Mouse (Mus musculus) gastrocnemius, adult 18-20 months (tissue): ENCODE data around the gene Coq10b. TPM values are rescaled to one million over a fixed set of nuclear protein-coding genes. Genes with fewer than 3 reads are reported as not detected.
A peak's percentile ranks its signal among the peaks of the same experiment; 100 is the strongest.
"Not testable (repeated sequence)": the region's sequence is repeated elsewhere in the genome, so short reads cannot be mapped to it uniquely, and the experiment has no call there.

Experiments used
- DNase-seq: peaks from one replicate; pipeline ENCODE4 v3.0.0; 2021; ENCODE audit warnings: low spot score
- long read RNA-seq, 2 experiments: library from polyadenylated mRNA; stranded (forward); transcript quantifications; one replicate each; pipeline ENCODE4 v2.0.0; 2021
- total RNA-seq, 2 experiments: library from RNA; stranded (reverse); gene quantifications; 2 replicates each; pipeline ENCODE4 v1.2.3; 2021

Gene Coq10b
- total RNA-seq, result 10 to 100 TPM; 21.4 to 21.9 TPM
- long read RNA-seq, experiment 1, transcript Coq10b-201 (5 exons, 1,733 nt), result major isoform, 8 of 10 reads
- long read RNA-seq, experiment 1, partial matches to known transcripts, result 0 of 10 reads
- long read RNA-seq, experiment 1, other reads (novel, unspliced or antisense), result 0 of 10 reads
- long read RNA-seq, experiment 2, transcript Coq10b-201 (5 exons, 1,733 nt), result major isoform, 5 of 5 reads
- long read RNA-seq, experiment 2, partial matches to known transcripts, result 0 of 5 reads
- long read RNA-seq, experiment 2, other reads (novel, unspliced or antisense), result 0 of 5 reads

DNA sequence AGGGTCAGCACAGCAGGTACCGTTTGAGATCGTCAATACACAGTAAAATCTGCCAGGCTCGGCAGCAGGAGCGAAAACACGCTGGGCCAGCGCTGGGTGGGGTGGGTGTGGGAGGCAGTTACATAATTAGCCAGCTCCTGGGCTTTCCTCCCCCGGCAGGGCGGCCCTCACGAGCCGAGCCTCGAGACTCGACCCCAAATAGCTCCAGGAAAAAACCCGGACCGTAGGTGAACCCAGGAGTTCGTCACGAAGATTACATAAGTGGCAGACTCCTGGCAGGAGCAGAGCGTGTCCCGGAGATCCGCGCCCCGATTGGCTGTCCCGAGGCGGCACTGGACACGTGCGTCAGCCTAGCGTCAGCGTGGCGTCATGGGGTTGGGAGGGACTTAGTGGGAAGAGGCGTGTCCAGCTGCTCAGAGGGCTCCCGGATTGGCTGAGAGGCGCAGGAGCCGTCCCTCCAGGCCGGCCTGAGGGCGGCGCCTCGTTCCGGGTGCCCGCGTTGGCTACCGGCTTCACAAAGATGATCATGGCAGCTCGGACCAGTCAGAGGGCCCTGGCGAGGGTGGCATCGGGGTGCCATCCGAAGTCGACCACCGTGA lies at the start of gene Coq10b:
Gene Coq10b, plus strand, starts transcription at position 416 of the 599 bp plus-strand sequence.
- peak; percentile 99 for DNase-seq

DNA sequence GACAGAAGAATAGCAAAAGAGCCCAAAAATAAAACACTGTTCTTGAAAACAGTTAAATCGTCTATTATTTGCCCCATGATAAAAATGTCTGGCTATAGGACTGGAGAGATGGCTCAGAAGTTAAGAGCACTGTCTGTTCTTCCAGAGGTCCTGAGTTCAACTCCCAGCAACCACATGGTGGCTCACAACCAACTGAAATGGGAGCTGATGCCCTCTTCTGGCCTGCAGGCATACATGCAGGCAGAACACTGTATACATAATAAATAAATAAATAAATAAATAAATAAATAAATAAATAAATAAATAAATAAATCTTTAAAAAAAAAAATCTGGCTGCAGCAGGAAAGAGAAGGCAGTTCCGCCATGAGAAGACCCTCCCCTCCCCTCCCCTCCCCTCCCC lies 44.3 kb upstream of the Coq10b start:
- not testable (repeated sequence) for DNase-seq

DNA sequence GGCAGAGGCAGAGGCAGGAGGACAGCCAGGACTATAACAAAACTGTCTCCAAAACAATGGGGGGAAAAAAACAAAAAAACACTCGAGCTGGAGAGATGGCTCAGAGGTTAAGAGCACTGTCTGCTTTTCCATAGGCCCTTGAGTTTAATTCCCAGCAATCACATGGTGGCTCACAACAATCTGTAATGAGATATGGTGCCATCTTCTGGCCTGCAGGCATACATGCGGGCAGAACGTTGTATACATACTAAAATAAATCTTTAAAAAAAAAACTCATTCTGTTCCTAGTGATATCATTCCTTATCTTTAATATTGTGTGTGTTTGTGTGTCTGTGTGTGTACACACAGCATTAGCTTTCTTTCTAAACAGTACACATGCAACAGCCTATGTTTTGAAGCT lies 40.1 kb upstream of the Coq10b start:
- no peak for DNase-seq

DNA sequence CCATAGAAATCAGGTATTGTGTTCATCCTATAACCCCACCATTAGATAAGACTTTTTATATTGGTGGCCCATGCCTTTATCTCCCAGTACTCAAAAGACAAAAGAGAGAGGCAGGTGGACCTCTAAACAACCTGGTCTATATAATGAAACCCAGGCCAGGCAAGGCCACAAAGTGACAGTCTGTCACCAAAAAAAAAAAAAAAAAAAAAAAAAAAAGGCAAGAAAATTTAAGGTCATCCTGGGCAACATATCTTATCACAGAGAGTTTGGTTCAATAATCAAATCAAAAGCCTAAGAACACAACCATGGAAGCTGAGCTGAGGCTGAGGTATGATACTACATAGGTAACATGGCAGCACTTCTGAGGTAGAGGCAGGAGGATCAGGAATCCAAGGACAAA lies 30.7 kb upstream of the Coq10b start:
- DNase-seq, result no peak

DNA sequence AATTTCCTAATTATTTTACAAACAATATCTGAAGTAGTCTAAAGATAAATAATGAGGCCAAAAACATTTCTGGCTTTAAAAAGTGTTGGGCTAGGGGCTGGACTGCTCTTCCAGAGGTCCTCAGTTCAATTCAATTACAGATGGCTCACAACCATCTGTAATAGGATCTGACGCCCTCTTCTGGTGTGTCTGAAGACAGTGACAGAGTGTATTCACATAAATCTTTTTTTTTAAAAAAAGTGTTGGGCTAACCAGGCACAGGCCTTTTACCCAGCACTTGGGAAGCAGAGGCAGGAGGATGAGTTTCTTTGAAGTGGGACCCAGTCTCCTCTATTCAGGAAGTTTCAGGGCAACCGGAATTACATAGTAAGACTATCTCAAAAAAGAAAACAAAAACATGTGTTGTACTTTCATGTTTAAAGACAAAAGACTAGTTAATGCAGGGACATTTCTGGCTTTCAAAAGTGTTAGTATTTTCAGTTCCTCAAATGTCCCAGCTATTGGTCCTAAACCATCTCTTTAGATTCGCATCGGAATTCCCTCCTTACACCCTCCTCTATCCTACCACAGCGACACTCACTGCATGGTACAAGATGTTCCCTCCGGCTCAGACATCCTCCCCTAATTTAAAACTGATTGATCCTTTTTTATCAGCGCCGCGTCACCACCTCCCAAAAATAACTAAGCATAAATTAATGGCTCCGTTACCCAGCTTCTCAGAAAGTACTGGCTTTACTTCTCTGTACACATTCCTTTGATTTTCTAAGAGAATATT lies 26.7 kb upstream of the Coq10b start:
- peak; percentile 19 for DNase-seq

DNA sequence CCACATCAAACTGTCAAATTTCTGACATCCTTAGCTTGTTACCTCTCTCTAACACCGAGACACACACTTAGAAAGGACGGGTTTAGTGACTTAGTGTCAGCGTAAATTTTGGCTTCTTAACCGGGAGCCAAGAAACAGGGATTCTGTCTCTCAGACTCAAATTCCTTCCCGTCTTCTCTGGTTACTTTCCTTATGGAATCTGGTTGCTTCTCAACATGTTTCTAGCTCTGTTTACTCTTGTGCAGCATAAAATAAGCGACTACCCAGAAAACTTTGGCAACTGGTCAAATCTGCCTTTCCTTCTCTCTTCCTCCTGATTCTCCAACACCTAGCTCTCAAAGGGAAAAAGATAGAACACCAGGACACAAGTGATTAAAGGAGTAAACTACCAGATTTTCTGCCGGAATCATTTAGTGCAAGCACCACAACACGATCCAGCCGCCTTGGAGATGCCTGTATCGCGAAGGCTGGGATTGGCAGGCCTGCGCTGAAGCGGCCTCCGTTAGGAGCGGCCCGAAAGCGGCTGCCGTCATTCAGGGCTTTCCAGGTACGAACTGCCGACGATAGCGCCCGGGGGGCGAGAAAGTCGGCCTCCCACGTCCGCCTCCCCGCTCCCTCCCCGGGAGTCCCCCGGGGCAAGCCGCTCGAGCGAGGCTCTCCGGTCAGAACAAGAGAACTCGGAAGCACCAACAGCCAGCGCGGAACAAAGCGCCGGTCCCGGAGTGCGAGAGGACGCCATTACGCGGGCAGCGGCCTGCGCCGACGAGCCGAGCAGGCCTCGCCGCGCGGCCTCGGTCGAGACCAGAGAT lies 25.9 kb upstream of the Coq10b start:
- peak; percentile 9 for DNase-seq

DNA sequence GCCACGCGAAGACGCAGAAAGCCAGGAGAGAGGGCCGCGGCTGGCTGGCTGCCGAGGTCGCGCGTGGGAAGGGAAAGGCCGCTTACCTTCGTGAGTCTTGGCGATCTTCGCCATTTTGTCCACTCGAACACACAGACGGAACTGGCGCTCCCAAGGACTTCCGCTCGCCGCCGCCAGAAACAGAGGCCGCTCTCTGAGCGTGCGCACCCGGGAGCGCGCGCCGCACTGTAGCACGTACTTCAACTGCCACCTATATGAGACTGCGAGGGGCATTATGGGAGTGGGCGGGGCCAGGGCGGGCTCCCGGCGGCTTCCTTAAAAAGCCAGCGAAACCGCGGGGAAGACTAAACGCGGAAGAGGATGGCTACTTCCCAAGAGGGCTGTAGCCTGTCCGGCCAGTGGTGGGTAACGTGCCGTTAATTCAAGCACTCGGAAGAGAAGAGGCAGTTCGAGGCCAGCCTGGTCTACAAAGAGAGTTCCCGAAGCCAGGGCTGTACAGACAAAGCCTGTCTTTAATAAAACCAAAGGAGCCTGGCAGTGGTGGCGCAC lies 25.2 kb upstream of the Coq10b start, which contains the start of gene Sf3b1:
Gene Sf3b1, minus strand, starts transcription at position 229 of the 549 bp plus-strand sequence.
- peak; percentile 94 for DNase-seq

DNA sequence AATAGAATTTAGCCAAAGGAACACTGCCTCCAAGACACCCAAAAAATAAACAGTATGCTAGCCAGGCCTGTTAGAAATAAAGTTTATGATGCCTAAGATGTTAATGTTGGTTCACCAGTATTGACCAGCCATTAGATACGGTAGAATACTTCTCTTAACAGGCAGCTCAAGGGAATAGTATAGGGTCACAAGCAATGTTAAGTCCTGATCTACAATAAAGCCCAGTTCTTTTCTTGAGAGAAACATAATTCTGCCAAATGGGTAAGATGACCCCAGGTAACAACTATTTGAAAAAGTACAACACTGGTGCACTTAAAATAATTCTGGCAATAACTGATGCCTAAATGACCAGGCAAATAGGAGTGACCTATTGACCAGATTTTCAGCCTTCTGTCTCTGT lies 24.6 kb upstream of the Coq10b start:
- DNase-seq, result no peak

DNA sequence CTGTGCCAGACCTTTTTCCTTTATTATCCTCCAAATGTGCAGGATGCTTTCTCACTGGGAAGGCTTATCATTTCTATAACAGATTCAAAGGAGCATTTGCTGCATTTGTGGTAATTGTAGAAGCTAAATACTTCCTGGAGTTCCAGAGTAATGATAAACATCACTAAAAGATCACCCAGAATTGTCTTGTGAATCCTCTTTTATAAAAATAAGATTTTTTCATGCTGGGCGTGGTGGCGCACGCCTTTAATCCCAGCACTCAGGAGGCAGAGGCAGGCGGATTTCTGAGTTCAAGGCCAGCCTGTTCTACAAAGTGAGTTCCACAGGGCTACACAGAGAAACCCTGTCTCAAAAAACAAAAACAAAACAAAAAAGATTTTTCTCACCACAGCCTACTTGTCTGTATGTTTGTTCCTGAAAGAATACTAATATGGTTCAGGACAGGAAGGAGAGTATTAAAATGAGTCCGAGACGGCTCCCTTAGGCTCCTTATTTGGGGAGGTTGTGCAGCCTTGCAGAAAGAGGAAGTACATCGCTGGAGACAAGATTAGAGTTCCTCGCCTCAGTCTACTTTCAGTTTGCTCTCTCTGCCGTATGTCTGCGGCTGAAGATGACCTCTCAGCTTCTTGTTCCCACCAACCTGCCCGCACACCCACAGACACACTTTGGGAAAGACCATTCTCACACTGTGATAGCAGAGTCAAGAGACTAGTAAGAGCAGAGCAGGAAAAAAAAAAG lies 23.9 kb upstream of the Coq10b start:
- no peak for DNase-seq

DNA sequence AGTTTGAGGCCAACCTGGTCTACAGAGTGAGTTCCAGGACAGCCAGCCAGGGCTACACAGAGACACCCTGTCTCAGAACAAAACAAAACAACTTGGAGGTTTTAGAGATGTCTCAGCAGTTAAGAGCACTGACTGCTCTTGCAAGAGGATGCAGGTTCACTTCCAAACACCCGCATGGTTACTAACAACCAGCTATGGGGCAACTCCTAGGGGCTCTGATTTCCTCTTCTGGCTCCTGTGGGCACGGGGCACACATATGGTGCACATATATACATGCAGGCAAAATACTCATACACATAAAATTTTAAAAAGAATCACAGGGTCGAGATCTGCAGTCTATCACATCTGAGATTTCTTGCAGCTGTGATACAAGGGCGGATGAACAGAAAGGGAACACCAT lies 23.1 kb upstream of the Coq10b start:
- DNase-seq, result no peak

DNA sequence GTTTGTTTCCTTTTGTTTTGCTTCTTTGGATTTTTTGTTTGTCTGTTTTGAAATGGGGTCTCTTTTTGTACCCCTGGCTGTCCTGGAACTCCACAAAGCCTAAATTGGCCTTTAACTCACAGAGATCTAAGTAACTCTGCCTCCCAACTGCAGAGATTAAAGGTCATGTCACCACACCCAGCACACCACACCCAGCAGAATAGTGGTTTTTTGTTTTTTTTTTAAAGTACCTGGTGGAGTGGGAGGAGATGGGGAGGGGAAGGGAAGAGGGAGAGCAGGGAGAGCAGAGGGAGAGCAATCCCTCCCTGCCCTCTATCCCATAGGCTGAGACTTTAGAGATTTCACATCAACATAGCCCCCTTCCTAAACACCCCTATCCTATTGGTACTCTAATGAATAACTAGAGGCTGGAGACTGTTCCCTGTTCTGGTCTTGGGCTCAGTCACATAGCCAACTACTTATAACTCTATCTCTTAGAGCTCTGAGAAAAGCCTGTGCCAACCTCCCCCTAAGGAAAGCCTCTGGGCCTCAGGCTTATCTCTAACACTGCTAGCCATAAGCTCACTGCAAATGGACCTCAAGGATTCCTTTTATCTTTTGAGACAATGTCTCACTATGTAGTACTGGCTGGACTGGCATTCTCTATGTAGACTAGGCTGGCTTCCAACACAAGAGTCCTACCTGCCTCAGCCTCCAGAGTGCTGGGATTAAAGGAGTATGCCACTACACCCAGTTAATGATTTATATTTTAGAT lies 21.4 kb upstream of the Coq10b start:
- DNase-seq, result no peak

DNA sequence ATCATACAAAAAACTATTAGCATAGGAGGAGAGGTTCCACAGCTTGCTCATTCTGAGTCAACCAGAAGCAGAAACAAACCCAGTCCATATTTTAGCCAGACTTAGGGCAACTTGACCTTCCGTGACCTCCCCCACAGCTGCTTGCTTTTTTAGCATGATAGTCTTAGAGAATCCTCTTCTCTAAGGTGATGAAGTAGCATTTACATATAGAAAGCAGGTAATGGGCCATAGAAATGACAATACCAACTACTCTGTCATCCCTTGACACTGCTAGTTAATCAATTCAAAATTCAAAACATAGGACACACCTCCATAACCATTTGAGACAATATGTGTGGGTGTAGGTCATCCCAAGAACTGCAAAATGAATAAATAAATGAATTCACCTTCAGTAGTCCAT lies 12.6 kb upstream of the Coq10b start:
- DNase-seq, result no peak

DNA sequence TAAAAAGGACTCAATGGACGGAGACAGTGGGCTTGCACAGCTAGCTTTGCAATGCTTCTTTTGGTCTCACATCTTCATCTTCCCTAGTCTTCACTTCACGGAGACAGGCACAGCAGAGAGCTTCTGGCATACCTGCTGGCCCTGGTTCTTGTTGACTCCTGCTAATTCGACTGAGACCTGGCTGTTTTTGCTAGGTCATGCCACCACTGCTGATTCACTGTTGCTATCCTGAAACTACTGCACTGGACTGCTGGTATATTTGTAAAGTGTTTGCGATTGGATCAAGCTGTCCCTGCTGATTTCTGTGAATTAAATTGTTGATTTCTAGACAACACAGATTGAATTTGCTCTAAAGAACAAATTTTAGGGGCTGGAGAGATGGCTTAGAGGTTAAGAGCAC lies 10.9 kb upstream of the Coq10b start:
- DNase-seq, result no peak

DNA sequence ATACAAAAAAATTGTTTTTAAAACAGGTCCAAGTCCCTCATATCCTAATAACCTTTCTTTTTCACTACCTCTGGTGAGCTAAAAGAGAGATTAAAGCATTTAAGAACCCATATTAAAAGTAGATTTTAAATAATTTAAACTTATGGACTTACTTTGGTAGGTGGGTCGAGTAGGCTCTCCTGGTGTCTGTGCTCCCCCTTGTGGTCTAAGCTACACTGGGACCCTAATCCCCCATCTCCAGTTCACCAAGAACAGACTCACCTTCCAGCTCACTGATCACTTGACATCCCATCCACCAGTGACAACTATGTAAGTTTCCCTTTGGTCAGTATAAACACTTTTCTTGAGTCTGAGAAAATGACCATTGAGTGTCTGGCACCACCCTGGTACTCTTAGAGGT lies 10.3 kb upstream of the Coq10b start:
- no peak for DNase-seq

DNA sequence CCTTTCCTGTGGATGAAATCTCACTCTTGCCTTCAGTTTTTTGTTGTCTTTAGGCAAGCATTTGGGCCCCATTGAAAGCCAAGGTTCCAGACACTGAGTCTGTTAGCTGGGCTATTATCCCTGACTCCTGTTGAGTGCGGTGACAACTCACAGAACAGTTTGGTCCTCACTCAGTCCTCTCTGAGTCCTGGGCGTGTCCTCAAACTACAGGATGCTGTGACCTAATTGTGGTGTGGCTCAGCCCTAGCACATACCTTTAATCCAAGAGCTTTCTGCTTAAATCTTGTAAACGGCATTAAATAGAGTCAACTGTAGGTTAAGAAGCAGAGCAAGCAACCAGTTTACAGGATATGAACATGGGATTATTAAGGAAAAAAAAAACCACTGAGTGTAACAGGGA lies 9.4 kb upstream of the Coq10b start:
- DNase-seq, result no peak

DNA sequence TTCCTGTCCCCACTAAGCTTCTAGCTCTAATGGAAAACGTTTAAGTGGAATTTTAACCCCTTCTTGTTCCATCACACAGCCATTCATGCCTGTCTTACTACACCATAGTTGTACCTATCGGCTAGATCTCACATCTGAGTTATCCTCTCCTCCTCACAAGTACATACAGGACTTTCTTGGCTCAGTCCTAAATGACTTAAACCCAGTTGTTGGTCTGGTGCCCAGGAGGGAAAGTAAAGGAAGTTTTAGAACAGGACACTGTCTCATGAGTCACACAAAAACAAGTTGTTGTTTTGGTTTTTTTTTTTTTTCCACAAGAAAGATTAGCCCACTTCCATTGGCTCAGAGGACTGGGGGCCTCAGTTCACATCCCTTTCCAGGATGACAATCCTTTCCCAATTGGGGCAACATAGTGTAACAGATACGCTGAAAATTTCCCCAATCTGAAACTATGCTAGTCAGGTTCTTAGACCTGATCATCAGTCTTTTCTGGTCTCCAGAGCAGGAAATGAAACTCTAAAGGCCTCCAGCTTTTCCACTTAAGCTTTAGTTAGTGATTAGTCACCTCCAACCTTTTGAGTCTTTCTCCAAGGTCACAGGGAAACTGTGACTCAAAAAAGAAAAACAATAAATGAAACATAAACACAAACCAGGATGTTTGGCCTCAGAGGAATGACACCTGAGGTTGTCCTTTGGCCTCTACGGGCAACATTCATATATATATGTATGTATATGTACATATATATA lies 3.6 kb upstream of the Coq10b start:
- no peak for DNase-seq

DNA sequence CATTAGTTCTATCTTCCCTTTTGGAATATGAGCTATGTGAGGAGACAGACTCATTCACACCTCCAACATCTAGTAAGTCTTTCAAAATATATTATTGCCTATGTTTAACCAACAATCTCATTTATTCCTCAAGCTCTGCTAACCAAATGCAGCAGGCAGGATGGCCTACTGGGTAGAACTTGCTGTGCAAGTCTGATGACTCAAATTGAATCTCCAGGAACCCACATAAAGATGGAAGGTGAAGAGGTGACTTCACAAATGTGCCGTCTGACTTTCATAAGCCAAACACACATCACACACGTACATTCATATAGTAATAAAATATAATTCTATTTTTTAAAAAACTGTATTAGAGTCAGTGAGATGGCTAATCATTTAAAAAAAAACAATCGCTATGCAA lies 899 bp upstream of the Coq10b start:
- no peak for DNase-seq

DNA sequence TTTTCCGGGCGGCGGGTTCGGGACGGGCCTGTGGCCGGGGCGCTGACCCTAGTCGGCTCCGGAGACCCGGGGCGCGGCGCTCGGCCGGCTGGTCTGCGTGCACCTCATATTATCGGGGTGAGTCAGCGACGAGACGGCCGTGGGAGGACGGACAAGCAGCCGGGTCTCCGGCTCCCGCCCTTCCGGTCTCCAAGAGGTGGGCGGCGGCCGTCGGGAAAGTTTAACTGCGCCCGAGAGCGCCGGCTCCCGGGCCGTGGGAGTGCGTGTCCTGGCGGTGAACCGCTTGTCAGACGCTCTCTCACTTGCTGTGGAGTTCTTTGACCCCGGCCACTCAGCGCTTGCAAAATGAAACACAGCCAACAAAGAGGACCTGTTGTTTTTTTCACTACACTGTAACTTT lies 435 bp downstream of the Coq10b start:
- DNase-seq, result peak; percentile 74

DNA sequence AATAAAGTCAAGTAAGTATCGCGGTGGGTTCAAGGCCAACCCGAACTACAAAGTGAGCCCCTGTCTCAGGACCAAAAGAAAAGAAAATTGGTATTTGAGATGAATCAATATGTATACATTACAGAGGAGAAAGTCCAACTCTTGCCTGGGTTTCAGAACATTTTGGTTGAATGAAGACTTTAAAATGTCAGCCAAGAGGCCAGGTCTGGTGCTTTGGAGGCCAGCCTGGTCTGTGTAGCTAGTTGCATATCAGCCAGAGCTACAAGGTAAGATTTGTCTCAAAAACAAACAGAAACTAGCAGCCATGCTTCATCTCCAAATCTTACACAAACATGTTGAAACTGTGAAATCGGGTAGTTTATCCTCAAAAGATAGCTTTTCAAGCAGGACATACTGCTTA lies 1.0 kb downstream of the Coq10b start:
- DNase-seq, result no peak
